Mouse (Mus musculus) embryonic facial prominence, embryonic 11.5 days (tissue): ENCODE results near the gene Gm17409. TPM values are rescaled to one million over a fixed set of nuclear protein-coding genes. Genes with fewer than 3 reads are reported as not detected.

Experiments
- ATAC-seq: fragments of 200-750 bp; cut with Nextera tagmentation; replicated peaks from 2 replicates; pipeline ENCODE4 v1.8.0; 2017; ENCODE audit warnings: low read depth; ENCODE audit not compliant: insufficient number of reproducible peaks, low FRiP score, low TSS enrichment
- DNase-seq: peaks from one replicate; pipeline ENCODE4 v3.0.0-alpha.2; 2015; ENCODE audit warnings: low spot score
- H3K27ac ChIP-seq: fragments of 300-500 bp; sonication (generic); replicated peaks from 2 replicates; pipeline ENCODE4 v1.5.1; 2014; ENCODE audit warnings: mild to moderate bottlenecking, low read depth, low read length, control low read depth
- H3K27me3 ChIP-seq: fragments of 300-500 bp; sonication (generic); 2 replicates; pipeline ENCODE4 v1.6.1; 2014; ENCODE audit warnings: mild to moderate bottlenecking, low read length, moderate library complexity, mixed read lengths; ENCODE audit not compliant: control insufficient read depth, insufficient read depth
- H3K36me3 ChIP-seq: fragments of 300-500 bp; sonication (generic); replicated peaks from 2 replicates; pipeline ENCODE4 v1.6.1; 2014; ENCODE audit warnings: low read depth, mild to moderate bottlenecking, low read length, moderate library complexity, mixed read lengths; ENCODE audit not compliant: control insufficient read depth, insufficient read depth
- H3K4me1 ChIP-seq: fragments of 300-500 bp; sonication (generic); 2 replicates; pipeline ENCODE4 v1.6.1; 2014; ENCODE audit warnings: low read length, mixed read lengths; ENCODE audit not compliant: control insufficient read depth, insufficient read depth
- H3K4me2 ChIP-seq: fragments of 300-500 bp; sonication (generic); 2 replicates; pipeline ENCODE4 v1.6.1; 2014; ENCODE audit warnings: low read depth, mild to moderate bottlenecking, control low read depth, low read length, moderate library complexity
- H3K4me3 ChIP-seq: fragments of 300-500 bp; sonication (generic); 2 replicates; pipeline ENCODE4 v1.5.1; 2014; ENCODE audit warnings: low read depth, low read length, control low read depth
- H3K9ac ChIP-seq: fragments of 300-500 bp; sonication (generic); replicated peaks from 2 replicates; pipeline ENCODE4 v1.6.1; 2014; ENCODE audit warnings: mild to moderate bottlenecking, control low read depth, low read length
- H3K9me3 ChIP-seq: fragments of 300-500 bp; sonication (generic); replicated peaks from 2 replicates; pipeline ENCODE4 v1.6.1; 2016; ENCODE audit warnings: mild to moderate bottlenecking, low read length, inconsistent platforms, mixed read lengths; ENCODE audit not compliant: control insufficient read depth
- WGBS: fragments of 180-500 bp; shearing (Covaris S2); extraction: QIAGEN DNeasy Blood & Tissue Kit; methylation state at CpG from one replicate; pipeline ENCODE4 v1.1.7; 2014; 5-methylcytosine and 5-hydroxymethylcytosine counted together
- polyA plus RNA-seq: library from polyadenylated mRNA; unstranded; fragments of >200 nt; fragmentation: Nextera tagmentation; extraction: Ambion mirVana; gene quantifications from 2 replicates; pipeline ENCODE4 v1.2.1, GENCODE M21; 2014

Gm17409 gene
- polyA plus RNA-seq, 1 experiment from 2014 or later: not detected

GRCm38 (mm10) chr2:58443163-58443562 is 26.8 kb upstream of the Gm17409 start:
- H3K9me3 ChIP-seq: no peaks in the 10 kb centered on the region
- DNase-seq: no peak
- no peak overlapping the region for H3K4me2 ChIP-seq
- no peak overlapping the region for H3K27ac ChIP-seq
- no peaks in the 10 kb centered on the region for H3K36me3 ChIP-seq
- H3K9ac ChIP-seq: no peak overlapping the region
- no peaks in the 10 kb centered on the region for H3K27me3 ChIP-seq
- no peak overlapping the region for H3K4me3 ChIP-seq
- WGBS: 89% methylated on average over 4 of the region's 4 CpGs
- H3K4me1 ChIP-seq: no peaks in the 10 kb centered on the region
- ATAC-seq: no peak

GRCm38 (mm10) chr2:58447001-58447400 is 22.9 kb upstream of the Gm17409 start:
- Histone ChIP-seq H3K9me3 (no peaks in the 10 kb centered on the region), H3K4me3 (no peak overlapping the region), H3K4me1 (no peaks in the 10 kb centered on the region), H3K9ac (no peak overlapping the region), H3K27ac (no peak overlapping the region), H3K4me2 (no peak overlapping the region), H3K36me3 (no peaks in the 10 kb centered on the region), H3K27me3 (no peaks in the 10 kb centered on the region)
- WGBS: 93% methylated on average over 15 of the region's 15 CpGs
- DNase-seq (no peak), ATAC-seq (no peak)

DNA sequence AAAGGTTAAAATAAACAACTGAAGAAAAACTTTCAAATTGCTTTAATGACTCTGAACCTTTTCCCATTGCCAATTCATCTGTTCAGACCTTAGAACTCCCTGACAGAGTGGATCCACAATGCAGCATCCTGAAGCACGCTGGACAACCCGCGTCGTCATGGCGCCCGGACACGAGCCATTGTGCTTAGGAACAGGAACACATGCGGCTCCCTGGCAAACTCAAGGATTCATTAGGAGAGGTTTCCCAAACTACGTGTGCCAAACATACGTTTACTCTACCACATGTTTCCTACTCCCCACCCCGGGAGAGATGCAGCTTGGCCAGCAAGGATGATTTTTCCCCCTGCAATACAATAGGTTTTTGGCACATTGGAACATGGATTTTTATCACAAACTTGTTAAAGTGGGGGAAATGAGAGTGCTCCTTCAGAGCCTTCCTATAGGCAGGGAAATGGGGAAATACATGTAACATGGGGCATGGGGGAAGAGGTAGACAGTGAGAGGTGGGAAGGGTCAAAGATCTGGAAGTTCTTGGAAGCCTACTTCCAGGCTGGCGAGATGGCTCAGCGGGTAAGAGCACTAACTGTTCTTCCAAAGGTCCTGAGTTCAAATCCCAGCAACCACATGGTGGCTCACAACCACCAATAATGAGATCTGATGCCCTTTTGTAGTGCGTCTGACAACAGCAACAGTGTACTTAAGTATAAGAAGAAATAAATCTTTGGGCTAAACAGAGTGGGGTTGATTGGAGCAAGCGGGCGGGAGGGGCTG is 15.6 kb upstream of the Gm17409 start:
- WGBS: 85% methylated on average over 16 of the region's 16 CpGs
- DNase-seq: no peak
- H3K27me3 ChIP-seq: no peaks in the 10 kb centered on the region
- no peak for ATAC-seq
- H3K27ac ChIP-seq: no peak overlapping the region
- no peak overlapping the region for H3K9ac ChIP-seq
- no peak overlapping the region for H3K4me2 ChIP-seq
- H3K4me3 ChIP-seq: no peak overlapping the region
- no peaks in the 10 kb centered on the region for H3K4me1 ChIP-seq
- H3K36me3 ChIP-seq: no peaks in the 10 kb centered on the region; the same call in 1 of the 2 replicates
- H3K9me3 ChIP-seq: no peaks in the 10 kb centered on the region

GRCm38 (mm10) chr2:58456843-58457487 is 13.0 kb upstream of the Gm17409 start:
- Histone ChIP-seq H3K9me3 (no peaks in the 10 kb centered on the region), H3K4me2 (no peak overlapping the region), H3K27me3 (no peaks in the 10 kb centered on the region), H3K4me3 (no peak overlapping the region), H3K36me3 (no peaks in the 10 kb centered on the region; the same call in 1 of the 2 replicates), H3K27ac (no peak overlapping the region), H3K4me1 (no peaks in the 10 kb centered on the region), H3K9ac (no peak overlapping the region)
- ATAC-seq (no peak), DNase-seq (no peak)
- 90% methylated on average over 8 of the region's 8 CpGs for WGBS

DNA sequence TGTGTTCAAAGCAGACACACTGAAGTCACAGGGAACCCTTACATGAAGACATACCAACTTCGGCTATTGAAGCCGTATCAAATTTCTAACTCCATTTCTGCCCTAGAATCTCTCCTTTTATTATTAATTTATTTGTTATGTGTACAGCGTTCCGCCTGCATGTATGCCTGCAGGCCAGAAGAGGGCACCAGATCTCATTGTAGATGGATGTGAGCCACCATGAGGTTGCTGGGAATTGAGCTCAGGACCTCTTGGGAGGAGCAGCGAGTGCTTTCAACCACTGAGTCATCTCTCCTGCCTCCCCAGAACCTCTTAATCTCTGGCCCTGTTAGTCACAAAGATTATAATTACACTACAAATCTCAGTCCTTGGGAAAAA is 12.4 kb upstream of the Gm17409 start:
- 94% methylated on average over 5 of the region's 5 CpGs for WGBS
- Histone ChIP-seq H3K9me3 (no peaks in the 10 kb centered on the region), H3K27me3 (no peaks in the 10 kb centered on the region), H3K4me2 (no peak overlapping the region), H3K4me1 (no peaks in the 10 kb centered on the region), H3K36me3 (no peaks in the 10 kb centered on the region; the same call in 1 of the 2 replicates), H3K4me3 (no peak overlapping the region), H3K9ac (no peak overlapping the region), H3K27ac (no peak overlapping the region)
- DNase-seq (no peak), ATAC-seq (no peak)

GRCm38 (mm10) chr2:58458820-58459371 is 11.0 kb upstream of the Gm17409 start:
- no peak overlapping the region for H3K4me2 ChIP-seq
- H3K36me3 ChIP-seq: no peaks in the 10 kb centered on the region; the same call in 1 of the 2 replicates
- no peak overlapping the region for H3K4me3 ChIP-seq
- 83% methylated on average over 14 of the region's 14 CpGs for WGBS
- no peaks in the 10 kb centered on the region for H3K27me3 ChIP-seq
- H3K4me1 ChIP-seq: no peaks in the 10 kb centered on the region
- H3K9me3 ChIP-seq: no peaks in the 10 kb centered on the region
- ATAC-seq: no peak
- DNase-seq: no peak
- no peak overlapping the region for H3K27ac ChIP-seq
- no peak overlapping the region for H3K9ac ChIP-seq

GRCm38 (mm10) chr2:58470290-58470689 is 374 bp downstream of the Gm17409 start:
- 90% methylated on average over 7 of the region's 7 CpGs for WGBS

GRCm38 (mm10) chr2:58475578-58475977 is 5.7 kb downstream of the Gm17409 start:
- no peaks in the 10 kb centered on the region for H3K27me3 ChIP-seq
- H3K27ac ChIP-seq: no peak overlapping the region
- no peak overlapping the region for H3K9ac ChIP-seq
- WGBS: 88% methylated on average over 8 of the region's 8 CpGs
- no peaks in the 10 kb centered on the region for H3K36me3 ChIP-seq
- ATAC-seq: no peak
- DNase-seq: no peak
- no peak overlapping the region for H3K4me2 ChIP-seq
- H3K4me3 ChIP-seq: no peak overlapping the region
- H3K4me1 ChIP-seq: no peaks in the 10 kb centered on the region
- no peaks in the 10 kb centered on the region for H3K9me3 ChIP-seq

More at GRCm38 (mm10) chr2:58470290-58470689, 374 bp downstream of the Gm17409 start:
- Histone ChIP-seq H3K4me3 (no peak overlapping the region), H3K36me3 (peaks cover 6% of the 10 kb centered on the region), H3K4me2 (no peak overlapping the region), H3K27me3 (no peaks in the 10 kb centered on the region), H3K4me1 (no peaks in the 10 kb centered on the region), H3K27ac (no peak overlapping the region), H3K9me3 (no peaks in the 10 kb centered on the region), H3K9ac (no peak overlapping the region)
- DNase-seq (no peak), ATAC-seq (no peak)
